Mouse (Mus musculus) c-Kit-positive CD71-positive TER-119-positive erythroid progenitor cells, embryonic 14.5 days (primary cell): ENCODE measurements at regions not wholly inside any gene's neighbourhood (a gene's known extent, or its start where the extent isn't known, plus 50 kb on each side); places are given as distances from the start of the nearest gene placed in this dataset.

Experiments used
- DNase-seq: peaks from one replicate; pipeline ENCODE4 v3.0.0-alpha.2; 2013; ENCODE audit warnings: low spot score

GRCm38 (mm10) chr11:44027046-44027445 is 126.0 kb upstream of the Adra1b start:
- DNase-seq, result no peak

- DNase-seq, result no peak
Observed at GRCm38 (mm10) chr11:44046083-44046482, 145.1 kb upstream of the Adra1b start.

- no peak for DNase-seq
Observed at GRCm38 (mm10) chr11:44049253-44049976, 148.4 kb upstream of the Adra1b start.

GRCm38 (mm10) chr11:44052481-44052880 is 151.5 kb upstream of the Adra1b start:
- no peak for DNase-seq

GRCm38 (mm10) chr11:44062446-44062845 is 161.4 kb upstream of the Adra1b start:
- no peak for DNase-seq

- DNase-seq, result no peak
Observed at GRCm38 (mm10) chr11:44066176-44066575, 165.2 kb upstream of the Adra1b start.

- no peak for DNase-seq
Observed at GRCm38 (mm10) chr11:44083716-44084115, 182.7 kb upstream of the Adra1b start.

GRCm38 (mm10) chr11:44086951-44087350 is 185.9 kb upstream of the Adra1b start:
- DNase-seq, result no peak

GRCm38 (mm10) chr11:44089514-44089913 is 188.5 kb upstream of the Adra1b start:
- no peak for DNase-seq

- no peak for DNase-seq
Observed at GRCm38 (mm10) chr11:44095280-44095679, 194.3 kb upstream of the Adra1b start.

GRCm38 (mm10) chr11:44103188-44103840 is 202.3 kb upstream of the Adra1b start:
- DNase-seq, result no peak

GRCm38 (mm10) chr11:44103841-44104191 is 202.8 kb upstream of the Adra1b start:
- no peak for DNase-seq

GRCm38 (mm10) chr11:44106231-44106630 is 205.2 kb upstream of the Adra1b start:
- no peak for DNase-seq

GRCm38 (mm10) chr11:44111525-44111924 is 210.5 kb upstream of the Adra1b start:
- DNase-seq, result no peak

- no peak for DNase-seq
Observed at GRCm38 (mm10) chr11:44127088-44127487, 226.1 kb upstream of the Adra1b start.

- DNase-seq, result no peak
Observed at GRCm38 (mm10) chr11:44128481-44128880, 227.5 kb upstream of the Adra1b start.

- no peak for DNase-seq
Observed at GRCm38 (mm10) chr11:44133244-44133643, 232.2 kb upstream of the Adra1b start.

GRCm38 (mm10) chr11:44136024-44136423 is 235.0 kb upstream of the Adra1b start:
- DNase-seq, result no peak

GRCm38 (mm10) chr11:44142996-44143395 is 242.0 kb upstream of the Adra1b start:
- DNase-seq, result no peak

GRCm38 (mm10) chr11:44144477-44144876 is 243.5 kb upstream of the Adra1b start:
- DNase-seq, result no peak

- DNase-seq, result no peak
Observed at GRCm38 (mm10) chr11:44146419-44146818, 245.4 kb upstream of the Adra1b start.

GRCm38 (mm10) chr11:44153576-44153975 is 246.3 kb upstream of the Il12b start:
- no peak for DNase-seq

- DNase-seq, result no peak
Observed at GRCm38 (mm10) chr11:44155591-44155990, 244.3 kb upstream of the Il12b start.

GRCm38 (mm10) chr11:44156081-44156480 is 243.8 kb upstream of the Il12b start:
- DNase-seq, result no peak
